Mouse (Mus musculus) kidney, postnatal 36 days (tissue): ENCODE measurements around the gene Opa1.

ENCODE experiments used
- DNase-seq, 2 experiments: peaks; one replicate each; pipeline ENCODE4 v3.0.0; 2021 to 2022; ENCODE audit warnings: mixed read lengths in 2 of 2

The Opa1 gene

GRCm38 (mm10) chr16:29656901-29657300, 77.8 kb downstream of the Opa1 start:
- DNase-seq, result no peak

DNA sequence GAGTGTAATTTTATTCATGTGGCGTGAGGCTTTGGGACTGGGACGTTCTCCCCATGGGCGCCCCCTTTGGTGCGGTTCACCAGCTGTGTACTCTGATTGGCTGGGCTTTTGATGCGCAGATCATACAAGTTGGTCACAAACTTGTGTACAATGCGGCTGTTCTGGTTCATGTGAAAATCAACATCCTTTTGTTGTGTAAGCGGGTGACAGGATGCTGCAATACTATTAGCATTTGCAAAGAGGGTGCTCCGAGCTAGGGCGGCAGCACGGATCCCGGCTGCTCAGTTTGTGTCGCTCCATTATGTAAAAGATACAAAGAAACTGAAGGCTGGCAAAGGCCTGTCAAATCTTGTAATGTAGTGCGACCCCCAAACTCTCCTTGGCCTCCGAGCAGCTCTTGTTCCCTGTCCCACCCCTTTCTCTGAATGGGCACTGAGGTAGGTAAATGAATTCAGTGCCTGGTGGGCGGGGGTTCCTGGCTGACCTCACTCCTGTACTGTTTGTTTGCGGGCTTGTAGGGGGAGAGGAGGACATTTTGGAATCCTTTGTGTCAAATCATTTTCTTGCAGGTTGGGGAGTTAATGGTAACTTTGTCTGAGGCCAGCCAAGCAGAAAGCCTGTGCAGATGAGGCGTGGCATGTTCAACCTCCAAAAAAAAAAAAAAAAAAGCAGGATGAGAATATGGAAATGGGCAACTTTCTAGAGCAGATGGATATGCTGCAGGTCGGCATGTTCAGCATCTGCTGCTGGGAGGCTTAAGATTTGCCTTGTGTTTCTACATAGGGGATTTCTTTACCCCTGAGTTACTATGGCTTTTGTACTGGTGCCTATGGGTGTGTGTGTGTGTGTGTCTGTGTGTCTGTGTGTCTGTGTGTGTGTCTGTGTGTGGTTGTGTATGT, 78.8 kb downstream of the Opa1 start:
- DNase-seq, result no peak

- DNase-seq, result no peak
Measured at GRCm38 (mm10) chr16:29659101-29659810, 80.1 kb downstream of the Opa1 start.

DNA sequence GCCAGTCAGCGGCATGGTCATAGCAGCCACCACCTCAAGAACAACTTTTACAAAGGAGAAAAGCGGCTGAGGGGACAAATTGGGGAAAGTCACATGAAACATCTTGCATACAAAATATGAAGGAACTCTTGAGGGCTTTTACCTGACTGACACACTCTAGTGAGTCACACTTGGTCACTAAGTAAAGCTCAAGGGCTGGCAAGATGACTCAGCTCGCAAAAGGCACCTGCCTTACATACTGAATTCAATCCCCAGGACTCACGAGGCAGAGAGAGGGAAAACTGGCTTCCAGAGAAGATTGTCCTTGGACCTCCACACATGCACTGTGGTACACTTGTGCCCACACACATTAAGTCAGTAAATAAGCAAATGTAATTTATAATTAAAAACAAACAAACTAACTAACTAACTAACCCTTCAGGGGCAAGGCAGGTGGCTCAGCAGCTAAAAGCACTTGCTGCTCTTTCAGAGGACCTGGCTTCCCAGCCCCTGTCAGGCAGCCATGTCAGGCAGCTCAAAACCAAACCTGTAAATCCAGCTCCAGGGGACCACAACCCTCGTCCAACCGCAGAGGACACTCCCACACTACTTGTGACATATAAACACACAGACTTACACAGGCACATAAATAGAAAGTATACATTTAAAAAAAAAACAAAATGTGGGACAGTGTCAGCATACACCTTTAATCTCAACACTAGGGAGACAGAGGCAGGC, 84.1 kb downstream of the Opa1 start:
- DNase-seq, result no peak

DNA sequence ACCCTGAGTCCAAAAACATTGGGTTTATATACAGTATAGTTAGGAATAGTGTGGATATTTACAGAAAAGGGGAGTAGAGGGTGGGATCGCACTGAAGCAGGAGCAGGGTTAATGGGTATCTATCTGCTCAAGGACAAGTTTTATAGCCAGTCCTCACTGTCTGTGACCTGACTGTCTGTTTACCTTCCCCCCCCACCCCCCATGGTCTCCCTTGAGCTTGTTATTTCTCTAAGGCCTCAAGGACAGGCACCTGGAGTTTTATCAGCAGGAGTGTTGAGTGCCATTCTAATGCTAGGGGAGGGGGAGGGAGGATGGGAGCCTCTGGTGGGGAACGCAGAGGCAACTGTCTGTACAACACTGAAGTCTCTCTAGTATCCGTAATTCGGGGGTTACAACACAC, 85.3 kb downstream of the Opa1 start:
- DNase-seq, result no peak

GRCm38 (mm10) chr16:29666991-29667701, 88.0 kb downstream of the Opa1 start:
- no peak for DNase-seq

DNA sequence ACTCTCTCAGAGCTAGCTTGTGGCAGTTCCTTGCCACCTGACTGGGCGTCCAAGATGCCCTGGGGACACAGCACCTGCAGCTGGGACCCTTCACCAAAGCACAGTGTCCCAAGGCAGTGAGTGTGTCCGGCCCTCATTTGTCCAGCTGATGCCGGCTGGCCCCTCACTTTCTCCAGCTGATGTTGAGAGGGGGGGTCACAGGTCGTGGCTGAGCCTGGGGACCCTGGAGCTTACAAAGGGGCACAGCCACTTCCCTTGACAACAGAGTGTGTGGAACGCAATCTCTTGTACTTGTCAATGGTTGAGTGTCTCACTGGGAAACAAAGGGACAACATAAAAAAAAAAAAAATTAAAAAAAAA, 88.5 kb downstream of the Opa1 start:
- no peak for DNase-seq

- no peak for DNase-seq
Measured at GRCm38 (mm10) chr16:29668451-29668850, 89.3 kb downstream of the Opa1 start.

DNA sequence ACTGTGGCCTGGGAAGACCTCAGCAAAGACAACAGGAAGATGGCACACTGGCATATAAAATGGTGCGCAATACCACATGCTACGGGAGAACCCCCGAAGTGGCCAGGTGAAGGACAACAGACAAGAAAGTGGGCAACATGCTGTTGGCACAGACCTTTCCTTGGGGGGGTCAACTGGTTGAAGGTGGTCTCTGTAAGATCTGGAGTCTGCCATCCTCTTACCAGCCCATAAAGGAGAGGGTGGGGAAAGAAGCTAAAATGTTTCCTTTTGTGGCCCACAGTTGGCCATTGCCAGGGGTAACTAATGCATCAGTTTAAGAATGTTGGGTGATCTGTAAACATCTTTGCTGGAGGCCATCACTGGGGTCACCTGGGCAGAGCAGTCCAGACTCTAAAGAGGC, 91.7 kb downstream of the Opa1 start:
- no peak for DNase-seq

DNA sequence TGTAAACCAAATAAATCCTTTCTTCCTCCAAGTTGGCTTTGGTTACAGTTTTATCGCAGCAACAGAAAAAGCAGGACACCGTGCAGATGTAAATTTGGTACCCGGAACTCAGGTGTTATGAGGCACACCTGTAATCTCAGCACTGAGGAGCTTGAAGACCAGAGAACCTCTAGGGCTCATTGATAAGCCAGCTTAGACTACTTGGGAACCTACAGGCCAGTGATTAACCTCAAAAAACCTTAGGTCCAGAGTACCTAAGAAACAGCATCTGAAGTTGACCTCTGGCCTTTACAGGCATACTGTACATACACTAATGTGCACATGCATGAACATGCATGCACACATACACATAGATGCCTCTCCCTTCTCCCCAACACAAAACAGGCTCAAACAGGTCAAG, 94.1 kb downstream of the Opa1 start:
- no peak for DNase-seq

DNA sequence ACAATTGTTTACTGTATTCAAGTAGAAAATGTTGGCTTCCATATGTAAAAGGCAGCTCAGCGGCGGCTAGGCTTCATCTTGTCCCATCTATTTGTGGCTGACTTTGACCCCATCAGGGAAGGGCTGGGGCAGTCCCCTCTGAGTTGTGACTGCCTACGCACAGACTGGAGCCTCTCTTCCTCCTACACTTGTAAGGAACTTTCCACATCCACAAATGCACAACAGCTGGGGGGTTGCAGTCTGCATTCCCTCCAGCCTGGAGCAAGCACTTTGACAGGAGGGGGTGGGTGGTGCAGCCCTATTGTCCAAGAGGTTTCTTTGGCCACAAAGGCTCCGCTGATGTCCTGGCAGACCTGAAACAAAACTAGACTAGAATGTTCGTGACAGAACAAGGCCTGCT, 100.5 kb downstream of the Opa1 start:
- DNase-seq, result no peak

DNA sequence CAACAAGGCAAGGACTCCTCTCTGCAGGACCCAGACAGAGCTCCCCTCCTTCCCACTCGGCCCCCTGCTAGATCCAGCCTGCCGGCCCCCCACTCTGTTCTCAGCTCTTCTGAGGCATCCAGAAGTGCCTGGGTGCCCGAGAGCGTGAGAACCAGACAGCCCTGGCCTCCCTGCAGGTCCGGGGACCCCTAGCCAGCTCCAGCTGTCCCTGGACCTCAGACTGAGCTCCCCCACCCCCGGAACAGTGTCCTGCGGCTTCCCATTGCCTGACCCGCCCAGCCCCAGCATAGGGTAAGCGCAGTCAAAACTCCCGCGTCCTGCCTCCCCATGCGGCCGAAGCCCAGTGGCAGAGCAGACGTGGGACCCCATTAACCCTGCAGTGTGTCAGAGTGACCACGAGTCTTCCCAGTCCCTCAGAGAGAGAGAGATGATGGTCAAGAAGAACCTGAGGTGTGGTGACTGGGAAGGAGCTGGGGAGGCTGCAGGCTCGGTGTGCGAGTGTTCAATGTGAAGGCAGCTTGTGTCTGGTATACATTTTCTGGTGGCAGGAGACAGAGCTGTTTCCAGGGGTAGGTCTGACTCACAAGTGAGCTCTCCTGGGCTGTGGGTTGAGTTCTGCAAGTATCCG, 101.5 kb downstream of the Opa1 start:
- DNase-seq, result no peak

- DNase-seq, result peak in 1 of 2 experiments; percentile 15
Measured at GRCm38 (mm10) chr16:29682555-29683431, 103.7 kb downstream of the Opa1 start.

DNA sequence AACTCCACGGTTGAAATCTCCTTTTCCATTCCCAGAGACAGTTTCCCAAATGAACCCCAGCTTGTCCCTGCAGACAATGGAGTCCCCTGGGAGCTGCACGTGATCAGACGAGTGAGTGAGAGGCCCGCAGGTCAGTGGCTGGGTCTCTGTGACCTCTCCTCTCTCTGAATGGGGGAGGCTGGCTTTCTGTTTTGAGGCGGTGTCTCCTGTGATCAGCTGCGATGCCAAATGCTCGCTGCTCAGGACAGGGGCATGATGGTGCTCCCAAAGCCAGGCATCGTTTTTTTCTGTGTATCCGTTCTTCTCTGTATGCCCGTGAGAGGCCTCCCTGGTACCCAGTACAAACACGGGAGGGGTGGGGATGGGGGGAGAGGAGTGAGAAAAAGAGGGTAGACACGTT, 104.4 kb downstream of the Opa1 start:
- peak; percentile 45 to 67 for DNase-seq

GRCm38 (mm10) chr16:29684111-29684510, 105.0 kb downstream of the Opa1 start:
- DNase-seq, result no peak

DNA sequence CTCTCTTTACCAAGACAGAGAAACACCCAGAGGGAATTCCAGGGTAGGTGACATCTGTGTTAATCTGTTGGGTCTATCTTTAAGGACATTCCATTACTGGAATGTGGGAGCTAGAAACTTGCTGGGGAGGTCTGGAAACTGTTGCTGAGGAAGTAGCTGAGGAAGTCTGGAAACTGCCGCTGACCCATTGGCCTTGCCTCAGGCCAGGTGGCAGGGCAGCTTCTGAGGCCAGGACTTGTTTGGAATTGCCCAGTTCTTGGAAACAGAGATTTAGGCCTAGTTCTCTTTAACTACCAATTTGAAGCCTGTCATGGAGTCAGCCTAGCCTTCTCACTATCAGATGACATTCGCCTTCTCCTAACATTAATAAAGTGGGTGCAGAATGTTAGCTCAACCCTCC, 105.5 kb downstream of the Opa1 start:
- DNase-seq, result no peak

- DNase-seq, result peak in 1 of 2 experiments; percentile 25
Measured at GRCm38 (mm10) chr16:29686141-29686540, 107.0 kb downstream of the Opa1 start.

DNA sequence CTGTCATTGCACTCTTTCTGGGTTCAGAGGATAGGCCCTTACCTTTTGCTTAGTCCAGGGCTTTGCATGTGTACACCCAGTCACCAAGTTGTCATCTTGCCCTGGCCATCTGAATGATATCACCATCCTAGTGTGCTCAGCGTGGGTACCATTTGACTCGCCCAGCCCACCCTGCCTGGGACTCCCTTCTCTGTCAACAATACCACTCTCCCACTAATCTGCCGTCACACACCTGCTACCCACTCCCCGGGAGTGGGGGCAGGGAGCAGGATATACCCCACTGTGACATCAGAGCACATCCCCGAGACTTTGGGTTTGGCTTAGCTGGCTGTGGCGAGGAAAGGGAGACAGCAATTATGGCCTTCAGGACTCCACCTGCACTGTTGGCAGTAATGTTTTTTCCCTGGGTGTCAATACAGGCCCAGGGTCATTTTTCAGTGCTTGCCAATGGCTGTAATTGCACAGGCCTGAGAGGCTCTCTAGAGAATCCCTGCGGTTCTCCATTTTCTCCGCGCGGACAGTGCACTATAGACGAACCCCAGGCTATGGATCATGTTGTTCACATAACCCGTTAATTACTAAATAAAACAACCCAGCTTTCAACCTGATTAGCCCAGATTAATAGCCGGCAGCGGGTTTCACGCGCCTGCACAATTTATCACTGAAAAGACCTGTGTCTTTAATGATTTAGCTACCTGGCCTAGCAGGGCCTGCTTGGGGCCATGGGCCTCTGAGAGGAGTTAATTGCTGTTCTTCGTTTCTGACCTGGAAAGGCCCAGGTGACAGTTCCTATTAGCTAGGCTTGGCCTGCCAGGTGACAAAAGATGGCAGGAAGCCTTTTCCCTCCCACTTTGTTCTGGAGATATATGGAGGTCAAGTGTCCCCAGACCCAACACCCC, 109.1 kb downstream of the Opa1 start:
- no peak for DNase-seq

DNA sequence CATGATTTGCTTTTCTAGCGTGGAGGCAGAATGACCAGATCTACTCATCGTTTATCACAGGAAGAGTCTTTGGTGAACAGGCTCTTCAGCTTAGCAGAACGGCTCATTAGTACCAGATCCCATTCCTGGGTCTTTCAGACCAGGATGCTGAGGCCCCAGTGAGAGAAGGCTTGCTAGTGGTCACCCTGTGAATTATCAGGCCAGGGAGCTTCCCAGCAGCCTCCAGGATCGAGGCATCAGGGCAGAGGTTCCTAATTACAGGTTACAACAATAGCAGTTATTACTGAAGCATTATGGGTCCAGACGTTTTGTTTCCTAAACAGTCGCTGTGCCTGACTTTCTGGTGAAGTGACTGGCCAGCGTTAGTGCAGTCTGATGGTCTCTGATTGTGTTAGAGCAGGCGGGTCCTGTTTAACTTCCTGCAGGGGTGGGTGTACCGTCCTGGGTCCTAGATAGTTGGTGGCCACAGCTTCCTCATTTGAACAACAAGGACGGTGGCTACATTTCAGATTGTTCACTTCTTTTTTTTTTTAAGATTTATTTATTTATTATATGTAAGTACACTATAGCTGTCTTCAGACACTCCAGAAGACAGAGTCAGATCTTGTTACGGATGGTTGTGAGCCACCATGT, 110.2 kb downstream of the Opa1 start:
- DNase-seq, result no peak
